Mouse (Mus musculus) bone marrow, adult 2 months (tissue): Measurements from ENCODE around the gene 2200002D01Rik. TPM values are rescaled to one million over a fixed set of nuclear protein-coding genes. Genes with fewer than 3 reads are reported as not detected.
A peak's percentile ranks its signal among the peaks of the same experiment; 100 is the strongest.
"Not testable (repeated sequence)": the region's sequence is repeated elsewhere in the genome, so short reads cannot be mapped to it uniquely, and the experiment has no call there.

Source experiments
- H3K27ac ChIP-seq: fragments of 200-500 bp; 2 replicates; pipeline ENCODE4 v1.5.1; 2012; ENCODE audit warnings: low read depth, mild to moderate bottlenecking, control low read depth, inconsistent platforms, low read length; ENCODE audit not compliant: control insufficient read depth, poor library complexity, insufficient read depth
- H3K4me1 ChIP-seq: fragments of 200-500 bp; 2 replicates; pipeline ENCODE4 v1.6.1; 2011; ENCODE audit warnings: low read length; ENCODE audit not compliant: control insufficient read depth, insufficient read depth
- H3K4me3 ChIP-seq: fragments of 200-500 bp; replicated peaks from 2 replicates; pipeline ENCODE3; 2011; ENCODE audit warnings: mild to moderate bottlenecking, low read depth, low read length, control low read depth; ENCODE audit not compliant: control insufficient read depth
- CTCF ChIP-seq: fragments of 200-500 bp; IDR thresholded peaks from 2 replicates; pipeline ENCODE4 v1.5.1; 2011; ENCODE audit warnings: low read length, control low read depth; ENCODE audit not compliant: control insufficient read depth, insufficient read depth
- POLR2A ChIP-seq: fragments of 200-500 bp; IDR thresholded peaks from 2 replicates; pipeline ENCODE4 v1.6.1; 2011; ENCODE audit warnings: low read depth, mild to moderate bottlenecking, control low read depth, low read length, borderline replicate concordance; ENCODE audit not compliant: control insufficient read depth
- WGBS: fragments of 180-500 bp; shearing (Covaris S2); methylation state at CpG from one replicate; pipeline ENCODE4 v1.1.7; 2018; 5-methylcytosine and 5-hydroxymethylcytosine counted together
- polyA plus RNA-seq: library from polyadenylated mRNA; stranded (reverse); fragments of >200 nt; gene quantifications from 2 replicates; pipeline ENCODE4 v1.2.4, GENCODE M21; 2011; ENCODE audit warnings: low replicate concordance; ENCODE audit not compliant: missing spikeins, insufficient read depth, insufficient read length

Gene 2200002D01Rik
- polyA plus RNA-seq, 1 experiment: 18.7 TPM

DNA sequence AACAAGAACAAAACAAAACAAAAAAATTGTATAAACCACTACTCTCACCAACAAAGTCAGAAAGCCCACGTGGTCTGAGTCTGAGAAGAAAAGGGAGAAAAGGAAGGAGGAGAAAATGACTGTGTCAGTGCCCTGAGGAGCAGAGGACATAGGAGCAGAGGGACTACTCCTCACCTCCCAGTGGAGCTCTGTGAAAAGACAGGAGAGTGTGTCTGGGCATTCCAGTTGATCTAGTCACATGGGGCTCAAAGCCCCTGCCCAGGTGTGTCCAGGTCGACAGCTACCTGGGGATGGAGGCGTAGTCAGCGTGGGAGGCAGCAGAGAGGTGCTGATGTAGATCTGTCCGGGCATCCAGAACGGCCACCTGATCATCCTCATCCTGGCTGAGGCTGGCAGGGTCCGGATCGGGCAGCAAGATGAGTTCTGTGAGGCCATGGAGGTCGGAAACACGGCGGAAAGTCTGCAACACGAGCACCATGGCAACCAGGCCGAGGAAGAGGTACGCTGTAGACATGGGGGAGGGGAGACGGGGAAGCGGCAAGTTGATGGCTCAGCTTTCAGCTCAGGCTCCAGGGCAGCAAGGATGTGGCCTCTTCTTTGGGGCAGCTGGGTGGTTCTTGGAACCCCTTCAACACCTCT lies 23.4 kb downstream of the 2200002D01Rik start:
- Histone ChIP-seq H3K27ac (no peak overlapping the region), H3K4me1 (no peaks in the 10 kb centered on the region), H3K4me3 (no peak overlapping the region)
- TF ChIP-seq POLR2A: no peak
- no peak for TF ChIP-seq CTCF
- 44% methylated on average over 16 of the region's 16 CpGs for WGBS

DNA sequence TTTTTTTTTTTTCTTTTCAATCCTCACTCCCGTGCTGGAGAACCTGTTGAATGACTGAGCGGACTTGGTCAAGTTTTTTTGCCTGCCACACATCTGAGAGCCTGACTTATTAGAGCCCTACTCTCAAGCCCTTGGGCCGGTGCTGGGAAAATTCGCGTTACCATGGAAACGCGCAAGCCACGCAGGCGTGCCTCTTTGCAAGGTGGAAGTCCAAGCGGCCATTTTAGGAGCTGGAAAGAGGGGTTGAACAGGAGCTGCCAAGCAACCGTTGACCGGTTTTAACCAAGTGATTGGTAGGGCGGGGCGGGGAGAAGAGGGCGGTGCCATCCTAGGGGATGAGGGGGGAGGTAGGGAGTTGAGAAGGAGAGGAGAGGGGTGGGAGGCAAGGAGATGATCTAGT lies 33.4 kb downstream of the 2200002D01Rik start:
- no peak overlapping the region for H3K4me3 ChIP-seq
- TF ChIP-seq POLR2A (no peak), CTCF (no peak)
- 82% methylated on average over 15 of the region's 15 CpGs for WGBS
- H3K27ac ChIP-seq: no peak overlapping the region
- no peaks in the 10 kb centered on the region for H3K4me1 ChIP-seq

GRCm38 (mm10) chr7:29214236-29214635 lies 34.0 kb downstream of the 2200002D01Rik start:
- WGBS: 67% methylated on average over 2 of the region's 2 CpGs
- TF ChIP-seq CTCF: no peak
- no peak for TF ChIP-seq POLR2A
- H3K27ac ChIP-seq: no peak overlapping the region

GRCm38 (mm10) chr7:29213675-29214082 lies 34.6 kb downstream of the 2200002D01Rik start, which contains the start of gene Catsperg1:
Gene Catsperg1, minus strand, starts transcription at chr7:29214035.
- no peaks in the 10 kb centered on the region for H3K4me1 ChIP-seq
- TF ChIP-seq CTCF (no peak), POLR2A (no peak)
- no peak within 1 kb of the TSS for H3K4me3 ChIP-seq
- H3K27ac ChIP-seq: no peak within 1 kb of the TSS
- 67% methylated on average over 20 of the region's 20 CpGs for WGBS

More at GRCm38 (mm10) chr7:29214236-29214635, 34.0 kb downstream of the 2200002D01Rik start:
- Histone ChIP-seq H3K4me1 (no peaks in the 10 kb centered on the region), H3K4me3 (no peak overlapping the region)

DNA sequence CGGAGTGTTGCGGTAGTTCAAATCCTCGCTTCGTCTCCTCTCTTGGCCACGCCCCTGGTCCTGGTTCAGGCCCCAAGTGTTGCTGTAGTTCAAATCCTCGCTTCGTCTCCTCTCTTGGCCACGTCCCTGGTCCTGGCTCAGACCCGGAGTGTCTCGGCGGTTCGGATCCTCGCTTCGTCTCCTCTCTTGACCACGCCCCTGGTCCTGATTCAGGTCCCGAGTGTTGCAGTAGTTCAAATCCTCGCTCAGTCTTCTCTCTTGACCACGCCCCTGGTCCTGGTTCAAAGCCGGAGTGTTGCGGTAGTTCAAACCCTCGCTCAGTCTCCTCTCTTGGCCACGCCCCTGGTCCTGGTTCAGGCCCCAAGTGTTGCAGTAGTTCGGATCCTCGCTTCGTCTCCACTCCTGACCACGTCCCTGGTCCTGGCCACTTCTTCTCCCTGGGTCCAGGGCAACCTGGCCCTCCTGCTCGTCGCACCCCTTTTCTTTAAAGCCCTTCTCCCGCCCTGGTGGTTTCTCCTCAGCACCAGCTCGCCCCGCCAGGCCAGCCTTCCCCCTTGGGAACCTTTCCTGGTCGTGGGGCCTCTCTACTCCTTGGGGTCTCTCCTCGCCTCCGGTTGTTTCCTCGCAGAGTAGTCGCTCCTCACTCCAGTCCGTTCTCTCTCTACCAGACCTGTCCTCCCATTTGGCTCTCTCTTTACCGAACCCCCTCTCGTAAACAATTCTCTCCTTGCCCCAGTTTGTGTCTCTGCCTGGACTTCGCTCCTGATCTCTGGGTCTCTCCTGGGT lies 35.3 kb downstream of the 2200002D01Rik start:
- not testable (repeated sequence) for H3K4me3 ChIP-seq, H3K27ac ChIP-seq, H3K4me1 ChIP-seq
- WGBS: 85% methylated on average over 40 of the region's 40 CpGs

DNA sequence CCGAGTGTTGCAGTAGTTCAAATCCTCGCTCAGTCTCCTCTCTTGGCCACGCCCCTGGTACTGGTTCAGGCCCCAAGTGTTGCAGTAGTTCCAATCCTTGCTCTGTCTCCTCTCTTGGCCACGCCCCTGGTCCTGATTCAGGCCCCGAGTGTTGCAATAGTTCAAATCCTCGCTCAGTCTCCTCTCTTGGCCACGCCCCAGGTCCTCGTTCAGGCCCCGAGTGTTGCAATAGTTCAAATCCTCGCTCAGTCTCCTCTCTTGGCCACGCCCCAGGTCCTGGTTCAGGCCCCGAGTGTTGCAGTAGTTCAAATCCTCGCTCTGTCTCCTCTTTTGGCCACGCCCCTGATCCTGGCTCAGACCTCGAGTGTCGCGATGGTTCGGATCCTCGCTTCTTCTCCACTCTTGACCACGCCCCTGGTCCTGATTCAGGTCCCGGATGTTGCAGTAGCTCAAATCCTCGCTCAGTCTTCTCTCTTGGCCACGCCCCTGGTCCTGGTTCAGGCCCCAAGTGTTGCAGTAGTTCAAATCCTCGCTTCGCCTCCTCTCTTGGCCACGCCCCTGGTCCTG lies 36.0 kb downstream of the 2200002D01Rik start:
- H3K27ac ChIP-seq: no peak overlapping the region
- TF ChIP-seq POLR2A: no peak
- no peak for TF ChIP-seq CTCF
- H3K4me3 ChIP-seq: peak overlapping the region; percentile 73
- WGBS: 58% methylated on average over 26 of the region's 26 CpGs
- H3K4me1 ChIP-seq: no peaks in the 10 kb centered on the region

- TF ChIP-seq CTCF: no peak
- no peak for TF ChIP-seq POLR2A
- 7% methylated on average over 34 of the region's 34 CpGs for WGBS
- H3K4me1 ChIP-seq: no peaks in the 10 kb centered on the region
These were observed 36.7 kb downstream of the 2200002D01Rik start for GRCm38 (mm10) chr7:29211415-29212198.

DNA sequence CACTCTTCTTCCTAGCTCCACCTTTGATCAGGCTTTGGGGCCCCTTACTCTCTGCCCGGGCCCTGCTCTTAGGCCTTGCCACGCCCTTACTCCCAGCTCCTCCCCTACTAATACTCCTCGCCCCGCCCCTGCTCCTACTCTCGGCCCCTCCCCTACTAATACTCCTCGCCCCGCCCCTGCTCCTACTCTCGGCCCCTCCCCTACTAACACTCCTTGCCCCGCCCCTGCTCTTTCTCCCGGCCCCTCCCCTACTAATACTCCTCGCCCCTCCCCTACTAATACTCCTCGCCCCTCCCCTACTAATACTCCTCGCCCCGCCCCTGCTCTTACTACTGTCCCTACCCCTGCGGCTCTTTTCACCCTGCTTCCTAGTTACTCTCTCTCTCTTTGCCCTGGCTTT lies 37.3 kb downstream of the 2200002D01Rik start:
- not testable (repeated sequence) for H3K4me1 ChIP-seq
- WGBS: 15% methylated on average over 15 of the region's 15 CpGs
- H3K27ac ChIP-seq: peak overlapping the region; percentile 65
- H3K4me3 ChIP-seq: peak overlapping the region; percentile 73

More at GRCm38 (mm10) chr7:29211415-29212198, 36.7 kb downstream of the 2200002D01Rik start:
- peak overlapping the region; percentile 73 for H3K4me3 ChIP-seq
- H3K27ac ChIP-seq: peak overlapping the region; percentile 65
